Mouse (Mus musculus) limb, embryonic 14.5 days (tissue): Measurements from ENCODE around the gene Cep112. TPM values are rescaled to one million over a fixed set of nuclear protein-coding genes. Genes with fewer than 3 reads are reported as not detected.

Experiments
- ATAC-seq: fragments of 200-750 bp; cut with Nextera tagmentation; 2 replicates; pipeline ENCODE4 v1.8.0; 2017; ENCODE audit warnings: low read depth, moderate number of reproducible peaks, moderate TSS enrichment; ENCODE audit not compliant: low FRiP score
- DNase-seq: peaks from one replicate; pipeline ENCODE4 v3.0.0-alpha.2; 2015; ENCODE audit warnings: low spot score
- H3K27ac ChIP-seq: fragments of 300-500 bp; sonication (generic); replicated peaks from 2 replicates; pipeline ENCODE4 v1.5.1; 2014; ENCODE audit warnings: low read depth, mild to moderate bottlenecking, low read length, moderate library complexity, mixed read lengths
- H3K27me3 ChIP-seq: fragments of 300-500 bp; sonication (generic); 2 replicates; pipeline ENCODE4 v1.6.1; 2014; ENCODE audit warnings: low read length, mixed read lengths; ENCODE audit not compliant: control insufficient read depth, insufficient read depth
- H3K36me3 ChIP-seq: fragments of 300-500 bp; sonication (generic); 2 replicates; pipeline ENCODE4 v1.6.1; 2014; ENCODE audit warnings: mild to moderate bottlenecking, low read length, moderate library complexity, mixed read lengths; ENCODE audit not compliant: control insufficient read depth, insufficient read depth
- H3K4me1 ChIP-seq: fragments of 300-500 bp; sonication (generic); 2 replicates; pipeline ENCODE4 v1.6.1; 2014; ENCODE audit warnings: antibody characterized with exemption, low read length, mixed read lengths; ENCODE audit not compliant: control insufficient read depth, insufficient read depth
- H3K4me2 ChIP-seq: fragments of 300-500 bp; sonication (generic); replicated peaks from 2 replicates; pipeline ENCODE4 v1.6.1; 2014; ENCODE audit warnings: low read depth, mild to moderate bottlenecking, low read length, moderate library complexity; ENCODE audit not compliant: severe bottlenecking
- H3K4me3 ChIP-seq: fragments of 300-500 bp; sonication (generic); replicated peaks from 2 replicates; pipeline ENCODE4 v1.5.1; 2014; ENCODE audit warnings: low read length
- H3K9ac ChIP-seq: fragments of 300-500 bp; sonication (generic); 2 replicates; pipeline ENCODE4 v1.6.1; 2014; ENCODE audit warnings: mild to moderate bottlenecking, low read depth, low read length, moderate library complexity; ENCODE audit not compliant: severe bottlenecking
- H3K9me3 ChIP-seq: fragments of 300-500 bp; sonication (generic); 2 replicates; pipeline ENCODE4 v1.6.1; 2016; ENCODE audit warnings: low read length; ENCODE audit not compliant: control insufficient read depth
- POLR2A ChIP-seq: fragments of 200-500 bp; IDR thresholded peaks from 2 replicates; pipeline ENCODE4 v1.8.0; 2012; ENCODE audit warnings: inconsistent platforms, mild to moderate bottlenecking, moderate library complexity, borderline replicate concordance; ENCODE audit not compliant: insufficient read depth, insufficient read length; ENCODE audit errors: extremely low read depth
- WGBS: fragments of 180-500 bp; shearing (Covaris S2); extraction: QIAGEN DNeasy Blood & Tissue Kit; methylation state at CpG from one replicate; pipeline ENCODE4 v1.1.7; 2014; 5-methylcytosine and 5-hydroxymethylcytosine counted together
- polyA plus RNA-seq, 2 experiments: library from polyadenylated mRNA; depleted of rRNA in 1 of 2; stranded (reverse) in 1 of 2; unstranded in 1 of 2; fragments of >200 nt; fragmentation: Nextera tagmentation in 1 of 2; extraction: Ambion mirVana in 1 of 2; gene quantifications; 2 replicates each; pipeline versions ENCODE4 v1.2.1 to v1.2.3; 2012 to 2014

Gene Cep112
- polyA plus RNA-seq, 2 experiments = 9.0 to 17.3 TPM

DNA sequence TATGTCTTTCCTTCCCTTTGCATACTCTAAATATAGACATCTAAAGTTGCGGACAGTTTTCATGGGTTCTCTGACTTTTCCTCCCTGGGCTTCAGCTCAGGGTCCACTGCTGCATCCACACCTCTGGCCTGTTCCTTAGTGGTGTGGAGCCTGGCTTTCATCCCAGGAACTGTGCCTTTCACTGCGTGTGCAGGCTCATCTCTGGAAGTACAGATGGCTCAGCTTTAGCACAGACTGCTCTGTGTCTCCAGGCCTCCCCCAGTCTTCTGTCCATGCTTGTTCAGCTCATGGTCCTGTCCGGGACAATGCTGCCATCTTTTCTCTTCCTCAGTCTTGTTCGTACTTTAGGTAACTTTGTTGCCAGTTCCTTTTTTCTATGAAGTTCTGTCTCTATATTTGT, 133.6 kb downstream of the Cep112 start:
- no peaks in the 10 kb centered on the region for H3K27me3 ChIP-seq
- no peaks in the 10 kb centered on the region for H3K36me3 ChIP-seq
- ATAC-seq (no peak), DNase-seq (no peak)
- 66% methylated on average over 4 of the region's 4 CpGs for WGBS
- no peak overlapping the region for H3K4me2 ChIP-seq
- no peak for TF ChIP-seq POLR2A
- no peak overlapping the region for H3K4me3 ChIP-seq
- no peaks in the 10 kb centered on the region for H3K9me3 ChIP-seq
- no peak overlapping the region for H3K27ac ChIP-seq
- no peak overlapping the region for H3K9ac ChIP-seq
- H3K4me1 ChIP-seq = peaks cover under 1% of the 10 kb centered on the region; the same call in 1 of the 2 replicates

DNA sequence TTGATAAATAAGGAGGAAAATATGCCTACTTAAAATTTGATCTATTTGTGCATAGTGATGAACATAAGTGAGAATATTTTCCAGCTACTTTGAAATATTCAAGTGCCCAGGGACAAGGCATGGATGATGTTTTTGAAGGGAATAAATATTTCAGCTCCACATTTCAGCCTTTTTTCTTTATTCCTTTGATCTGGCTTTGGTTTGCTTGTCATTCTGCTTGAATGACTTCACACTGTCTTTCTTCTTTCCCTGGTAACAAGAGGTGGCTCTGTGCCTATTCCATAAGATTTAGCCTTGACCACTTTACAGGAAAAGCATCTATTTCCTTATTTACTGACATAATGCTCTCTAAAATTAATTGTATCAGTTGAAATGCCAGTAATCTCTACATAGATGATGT, 134.5 kb downstream of the Cep112 start:
- ATAC-seq = no peak
- Histone ChIP-seq H3K9ac (no peak overlapping the region), H3K27ac (no peak overlapping the region), H3K27me3 (no peaks in the 10 kb centered on the region), H3K4me1 (no peaks in the 10 kb centered on the region), H3K4me3 (no peak overlapping the region), H3K4me2 (no peak overlapping the region), H3K9me3 (no peaks in the 10 kb centered on the region), H3K36me3 (no peaks in the 10 kb centered on the region)
- DNase-seq = no peak
- TF ChIP-seq POLR2A = no peak

DNA sequence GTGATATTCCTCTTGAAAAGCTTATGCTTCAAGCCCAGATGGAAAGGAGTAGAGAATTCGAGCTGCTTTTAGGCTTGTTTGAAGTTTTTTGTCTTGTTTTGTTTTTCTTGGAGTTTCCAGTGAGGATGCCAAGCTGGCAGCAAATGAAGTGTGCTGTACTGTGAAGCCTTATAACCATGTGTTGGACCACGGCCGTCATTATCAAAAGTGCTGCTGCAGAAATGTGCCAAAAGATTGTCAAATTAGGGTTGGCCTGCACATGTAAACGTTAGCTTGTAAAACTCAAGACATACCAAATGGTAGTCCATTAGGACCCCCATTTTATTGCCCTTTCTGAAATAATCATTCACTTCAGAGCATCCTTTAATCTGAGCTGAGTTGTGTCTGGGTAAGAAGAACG, 137.1 kb downstream of the Cep112 start:
- Histone ChIP-seq H3K36me3 (no peaks in the 10 kb centered on the region), H3K27ac (no peak overlapping the region), H3K9ac (no peak overlapping the region), H3K9me3 (no peaks in the 10 kb centered on the region), H3K4me2 (no peak overlapping the region), H3K27me3 (no peaks in the 10 kb centered on the region), H3K4me3 (no peak overlapping the region), H3K4me1 (no peaks in the 10 kb centered on the region)
- TF ChIP-seq POLR2A = no peak
- ATAC-seq = no peak
- no peak for DNase-seq
- 18% methylated on average over 5 of the region's 5 CpGs for WGBS

DNA sequence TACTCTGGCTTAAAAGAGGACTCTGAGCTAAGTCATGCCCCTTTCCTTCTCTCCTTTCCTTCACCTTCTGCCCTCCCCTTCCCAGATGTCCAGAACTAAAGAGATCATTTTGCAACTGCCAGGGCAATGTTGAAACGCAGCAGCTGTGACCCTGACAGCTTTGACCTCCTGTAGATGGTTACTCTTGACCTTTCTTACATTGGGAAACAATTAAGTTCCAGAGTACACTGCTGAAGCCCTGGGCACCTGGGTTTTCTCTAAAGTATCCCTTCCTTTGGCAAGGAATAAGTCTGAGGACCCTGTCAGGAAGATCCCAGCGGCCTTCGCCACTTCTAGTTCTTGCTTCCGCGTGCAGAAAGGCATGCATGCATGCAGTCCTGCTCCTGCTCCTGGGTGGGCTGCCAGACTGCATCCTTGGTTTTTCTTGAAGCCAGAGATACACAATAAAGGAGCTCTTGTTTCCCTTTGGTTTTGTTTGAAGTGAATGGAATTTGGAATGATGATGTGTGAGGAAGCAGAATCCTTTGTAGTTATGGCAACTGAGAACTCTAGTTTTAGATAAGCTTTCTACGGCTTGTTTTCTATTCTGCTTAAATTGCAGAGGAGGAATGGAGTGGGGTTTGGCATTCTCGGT, 161.7 kb downstream of the Cep112 start:
- Histone ChIP-seq H3K4me1 (no peaks in the 10 kb centered on the region), H3K36me3 (no peaks in the 10 kb centered on the region), H3K27ac (no peak overlapping the region), H3K27me3 (no peaks in the 10 kb centered on the region), H3K4me2 (no peak overlapping the region), H3K9ac (no peak overlapping the region), H3K4me3 (no peak overlapping the region), H3K9me3 (no peaks in the 10 kb centered on the region)
- TF ChIP-seq POLR2A = no peak
- 26% methylated on average over 7 of the region's 7 CpGs for WGBS
- ATAC-seq (no peak), DNase-seq (no peak)

DNA sequence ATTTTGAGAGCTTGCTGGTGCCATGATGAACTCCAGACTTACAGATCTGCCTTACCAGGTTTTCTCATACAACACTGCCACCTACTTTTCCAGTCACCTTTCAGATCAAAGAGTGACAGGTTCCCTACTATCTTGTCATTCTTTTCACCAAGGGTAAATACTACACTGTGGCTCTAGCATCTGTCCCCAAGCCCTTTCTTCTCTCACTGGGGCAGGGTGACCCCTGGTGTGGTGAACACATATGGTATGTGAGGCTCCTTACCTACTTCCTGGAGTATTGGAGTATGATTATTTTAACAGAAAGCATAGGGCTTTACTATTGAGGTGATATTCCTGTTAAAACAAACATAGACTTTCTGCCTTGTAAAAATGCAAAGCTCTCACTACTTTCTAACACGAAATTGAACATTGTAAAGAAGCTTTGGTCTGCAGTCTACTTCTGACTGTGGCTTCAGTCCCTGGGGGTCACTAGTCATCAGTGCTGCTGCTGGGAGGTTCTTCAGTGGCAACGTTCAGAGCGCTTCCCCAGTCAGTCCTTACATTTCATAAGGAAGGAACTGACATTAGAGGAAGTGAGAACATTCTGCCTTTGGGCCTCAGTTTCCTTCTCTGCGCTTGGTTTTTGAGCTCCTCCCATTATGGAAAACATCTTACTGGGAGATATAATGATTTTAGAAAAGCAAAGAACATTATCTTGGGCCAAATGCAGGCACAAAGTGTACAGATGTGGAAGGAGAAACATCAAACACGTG, 168.4 kb downstream of the Cep112 start:
- no peak for TF ChIP-seq POLR2A
- Histone ChIP-seq H3K36me3 (no peaks in the 10 kb centered on the region), H3K9me3 (no peaks in the 10 kb centered on the region), H3K4me1 (no peaks in the 10 kb centered on the region), H3K27me3 (no peaks in the 10 kb centered on the region), H3K9ac (no peak overlapping the region), H3K27ac (no peak overlapping the region), H3K4me3 (no peak overlapping the region), H3K4me2 (no peak overlapping the region)
- ATAC-seq (no peak), DNase-seq (no peak)
- WGBS = 63% methylated on average over 5 of the region's 5 CpGs
